Mouse (Mus musculus): ENCODE results near the gene Tatdn3. TPM values are rescaled to one million over a fixed set of nuclear protein-coding genes. Genes with fewer than 3 reads are reported as not detected.

Tatdn3 gene
- polyA plus RNA-seq, 1 experiment from 2014 or later: 14.7 TPM

- no peaks in the 10 kb centered on the region for H3K9me3 ChIP-seq
- no peak for ATAC-seq (ENCODE audit: borderline replicate concordance, extremely low read depth, low FRiP score, low TSS enrichment)
- no peak overlapping the region for H3K4me3 ChIP-seq
- no peak overlapping the region for H3K9ac ChIP-seq
- 66% methylated on average over 9 of the region's 9 CpGs for WGBS
- H3K4me1 ChIP-seq: peaks cover 34% of the 10 kb centered on the region
- H3K4me2 ChIP-seq: no peak overlapping the region
- no peak overlapping the region for H3K27ac ChIP-seq
- H3K27me3 ChIP-seq: peaks cover 14% of the 10 kb centered on the region; the same call in 1 of the 2 replicates
- no peaks in the 10 kb centered on the region for H3K36me3 ChIP-seq
These were observed 32.3 kb upstream of the Tatdn3 start for GRCm38 (mm10) chr1:191095019-191095418.

- no peak for ATAC-seq (ENCODE audit: borderline replicate concordance, extremely low read depth, low FRiP score, low TSS enrichment)
- Histone ChIP-seq H3K36me3 (no peaks in the 10 kb centered on the region), H3K9ac (no peak overlapping the region), H3K4me3 (no peak overlapping the region), H3K27ac (no peak overlapping the region), H3K4me1 (peaks cover 27% of the 10 kb centered on the region), H3K27me3 (0 out of 2 replicates have a peak, but pooled peaks cover 3% of the 10 kb centered on the region), H3K4me2 (no peak overlapping the region), H3K9me3 (no peaks in the 10 kb centered on the region)
- WGBS: 45% methylated on average over 5 of the region's 5 CpGs
These were observed 30.8 kb upstream of the Tatdn3 start for GRCm38 (mm10) chr1:191093578-191093977.

- Histone ChIP-seq H3K9me3 (no peaks in the 10 kb centered on the region), H3K27ac (no peak overlapping the region; the same call in 1 of the 2 replicates), H3K4me2 (no peak overlapping the region), H3K4me1 (peaks cover 14% of the 10 kb centered on the region), H3K4me3 (no peak overlapping the region), H3K36me3 (no peaks in the 10 kb centered on the region), H3K27me3 (no peaks in the 10 kb centered on the region), H3K9ac (no peak overlapping the region)
- no peak for ATAC-seq (ENCODE audit: borderline replicate concordance, extremely low read depth, low FRiP score, low TSS enrichment)
- WGBS: 67% methylated on average over 8 of the region's 8 CpGs
These were observed 29.3 kb upstream of the Tatdn3 start for GRCm38 (mm10) chr1:191092050-191092449.

GRCm38 (mm10) chr1:191089355-191089754 is 26.6 kb upstream of the Tatdn3 start:
- Histone ChIP-seq H3K27ac (no peak overlapping the region), H3K4me3 (no peak overlapping the region), H3K27me3 (no peaks in the 10 kb centered on the region), H3K9me3 (no peaks in the 10 kb centered on the region), H3K9ac (no peak overlapping the region), H3K4me1 (peaks cover 15% of the 10 kb centered on the region), H3K4me2 (no peak overlapping the region), H3K36me3 (0 out of 2 replicates have a peak, but pooled peaks cover 7% of the 10 kb centered on the region)
- WGBS: 47% methylated on average over 6 of the region's 6 CpGs
- no peak for ATAC-seq (ENCODE audit: borderline replicate concordance, extremely low read depth, low FRiP score, low TSS enrichment)

- no peak overlapping the region for H3K4me2 ChIP-seq
- no peak overlapping the region for H3K9ac ChIP-seq
- H3K36me3 ChIP-seq: peaks cover 19% of the 10 kb centered on the region
- H3K4me3 ChIP-seq: no peak overlapping the region
- peaks cover 11% of the 10 kb centered on the region for H3K4me1 ChIP-seq
- H3K9me3 ChIP-seq: no peaks in the 10 kb centered on the region
- 70% methylated on average over 5 of the region's 5 CpGs for WGBS
- no peaks in the 10 kb centered on the region for H3K27me3 ChIP-seq
- no peak overlapping the region for H3K27ac ChIP-seq
- ATAC-seq (ENCODE audit: borderline replicate concordance, extremely low read depth, low FRiP score, low TSS enrichment): no peak
These were observed 25.2 kb upstream of the Tatdn3 start for GRCm38 (mm10) chr1:191087955-191088354.

- no peak overlapping the region for H3K9ac ChIP-seq
These were observed 24.2 kb upstream of the Tatdn3 start for GRCm38 (mm10) chr1:191086960-191087359.

GRCm38 (mm10) chr1:191086304-191086878 is 23.7 kb upstream of the Tatdn3 start:
- no peak overlapping the region for H3K4me3 ChIP-seq
- H3K36me3 ChIP-seq: peaks cover 33% of the 10 kb centered on the region
- H3K4me1 ChIP-seq: 0 out of 2 replicates have a peak, but pooled peaks cover 4% of the 10 kb centered on the region
- H3K9ac ChIP-seq: no peak overlapping the region
- no peaks in the 10 kb centered on the region for H3K27me3 ChIP-seq
- H3K4me2 ChIP-seq: no peak overlapping the region
- 67% methylated on average over 7 of the region's 7 CpGs for WGBS
- no peak for ATAC-seq (ENCODE audit: borderline replicate concordance, extremely low read depth, low FRiP score, low TSS enrichment)
- H3K9me3 ChIP-seq: no peaks in the 10 kb centered on the region
- H3K27ac ChIP-seq: peak overlapping the region; percentile 67

More at GRCm38 (mm10) chr1:191086960-191087359, 24.2 kb upstream of the Tatdn3 start:
- no peaks in the 10 kb centered on the region for H3K27me3 ChIP-seq
- no peak overlapping the region for H3K4me3 ChIP-seq
- 0 out of 2 replicates have a peak, but pooled peaks cover 4% of the 10 kb centered on the region for H3K4me1 ChIP-seq
- no peak overlapping the region for H3K4me2 ChIP-seq
- H3K27ac ChIP-seq: peak overlapping the region; percentile 67
- no peaks in the 10 kb centered on the region for H3K9me3 ChIP-seq
- no peak for ATAC-seq (ENCODE audit: borderline replicate concordance, extremely low read depth, low FRiP score, low TSS enrichment)
- 57% methylated on average over 8 of the region's 8 CpGs for WGBS
- peaks cover 27% of the 10 kb centered on the region for H3K36me3 ChIP-seq

GRCm38 (mm10) chr1:191085597-191085996 is 22.9 kb upstream of the Tatdn3 start:
- 0 out of 2 replicates have a peak, but pooled peaks cover 4% of the 10 kb centered on the region for H3K4me1 ChIP-seq
- no peak overlapping the region for H3K4me2 ChIP-seq
- peaks cover 38% of the 10 kb centered on the region for H3K36me3 ChIP-seq
- no peak overlapping the region for H3K9ac ChIP-seq
- no peak overlapping the region for H3K27ac ChIP-seq
- no peaks in the 10 kb centered on the region for H3K27me3 ChIP-seq
- ATAC-seq (ENCODE audit: borderline replicate concordance, extremely low read depth, low FRiP score, low TSS enrichment): no peak
- WGBS: 74% methylated on average over 12 of the region's 12 CpGs
- no peak overlapping the region for H3K4me3 ChIP-seq
- H3K9me3 ChIP-seq: no peaks in the 10 kb centered on the region

GRCm38 (mm10) chr1:191084951-191085559 is 22.3 kb upstream of the Tatdn3 start:
- Histone ChIP-seq H3K27ac (no peak overlapping the region), H3K27me3 (no peaks in the 10 kb centered on the region), H3K9ac (no peak overlapping the region), H3K36me3 (peaks cover 44% of the 10 kb centered on the region), H3K4me2 (no peak overlapping the region), H3K4me3 (no peak overlapping the region), H3K9me3 (no peaks in the 10 kb centered on the region), H3K4me1 (0 out of 2 replicates have a peak, but pooled peaks cover 4% of the 10 kb centered on the region)
- ATAC-seq (ENCODE audit: borderline replicate concordance, extremely low read depth, low FRiP score, low TSS enrichment): no peak
- WGBS: 60% methylated on average over 5 of the region's 5 CpGs

- Histone ChIP-seq H3K4me1 (0 out of 2 replicates have a peak, but pooled peaks cover 4% of the 10 kb centered on the region), H3K27ac (no peak overlapping the region), H3K36me3 (peaks cover 58% of the 10 kb centered on the region), H3K4me3 (no peak overlapping the region), H3K4me2 (no peak overlapping the region), H3K9me3 (no peaks in the 10 kb centered on the region), H3K27me3 (no peaks in the 10 kb centered on the region), H3K9ac (no peak overlapping the region)
- 79% methylated on average over 8 of the region's 8 CpGs for WGBS
- no peak for ATAC-seq (ENCODE audit: borderline replicate concordance, extremely low read depth, low FRiP score, low TSS enrichment)
These were observed 20.5 kb upstream of the Tatdn3 start for GRCm38 (mm10) chr1:191083230-191083629.

GRCm38 (mm10) chr1:191075199-191075883 is 12.6 kb upstream of the Tatdn3 start:
- Histone ChIP-seq H3K36me3 (peaks cover 80% of the 10 kb centered on the region), H3K27ac (0 out of 2 replicates have a peak overlapping the region, but pooled peaks have one; percentile 12), H3K4me1 (no peaks in the 10 kb centered on the region), H3K27me3 (no peaks in the 10 kb centered on the region), H3K9me3 (no peaks in the 10 kb centered on the region), H3K4me3 (no peak overlapping the region), H3K9ac (no peak overlapping the region), H3K4me2 (no peak overlapping the region)
- no peak for ATAC-seq (ENCODE audit: borderline replicate concordance, extremely low read depth, low FRiP score, low TSS enrichment)
- 48% methylated on average over 10 of the region's 10 CpGs for WGBS

- H3K9me3 ChIP-seq: no peaks in the 10 kb centered on the region
- no peak overlapping the region for H3K4me2 ChIP-seq
- peaks cover 79% of the 10 kb centered on the region for H3K36me3 ChIP-seq
- WGBS: 77% methylated on average over 4 of the region's 4 CpGs
- H3K9ac ChIP-seq: no peak overlapping the region
- no peak for ATAC-seq (ENCODE audit: borderline replicate concordance, extremely low read depth, low FRiP score, low TSS enrichment)
- H3K27me3 ChIP-seq: no peaks in the 10 kb centered on the region
- no peak overlapping the region for H3K4me3 ChIP-seq
- no peak overlapping the region for H3K27ac ChIP-seq
- no peaks in the 10 kb centered on the region for H3K4me1 ChIP-seq
These were observed 10.8 kb upstream of the Tatdn3 start for GRCm38 (mm10) chr1:191073486-191073885.
